Mouse (Mus musculus) T-helper 1 cell (primary cell): Measurements from ENCODE around the gene Hoxd8.

Experiments used
- in situ Hi-C: fragments of 300-600 bp; cut with MboI, MseI; formaldehyde crosslinking; loops from one replicate; pipeline ENCODE4 v1.15.1; 2025; ENCODE audit warnings: high pct_unique_total_duplicates

The Hoxd8 gene

GRCm38 (mm10) chr2:74746298-74746921 lies 42.0 kb downstream of the Hoxd8 start:
- in situ Hi-C loops: no loop called here

GRCm38 (mm10) chr2:74747006-74747405 lies 42.6 kb downstream of the Hoxd8 start:
- in situ Hi-C loops: no loop called here

DNA sequence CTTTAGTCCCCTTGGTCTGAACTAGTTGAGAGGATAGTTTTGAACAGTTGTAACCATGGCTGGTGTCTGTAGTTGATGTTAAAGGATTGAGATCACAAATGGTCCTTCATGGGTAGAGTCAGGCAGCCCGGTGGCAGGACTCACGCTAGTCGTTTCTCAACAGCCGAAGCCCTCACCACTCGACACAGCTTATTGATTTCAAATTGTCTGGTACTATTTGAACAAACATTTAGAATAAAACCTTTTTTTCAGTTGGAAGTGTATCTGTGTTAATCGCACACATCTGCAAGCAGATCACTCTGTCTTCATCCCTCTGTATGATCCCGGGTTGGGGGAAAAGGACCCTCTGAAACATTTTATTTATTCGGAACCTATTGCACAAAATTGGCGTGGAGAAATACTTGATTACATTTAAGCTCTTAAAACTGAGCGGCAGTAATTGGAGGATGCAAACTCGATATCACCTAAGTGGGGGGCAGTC lies 43.3 kb downstream of the Hoxd8 start:
- in situ Hi-C loops: no loop called here

DNA sequence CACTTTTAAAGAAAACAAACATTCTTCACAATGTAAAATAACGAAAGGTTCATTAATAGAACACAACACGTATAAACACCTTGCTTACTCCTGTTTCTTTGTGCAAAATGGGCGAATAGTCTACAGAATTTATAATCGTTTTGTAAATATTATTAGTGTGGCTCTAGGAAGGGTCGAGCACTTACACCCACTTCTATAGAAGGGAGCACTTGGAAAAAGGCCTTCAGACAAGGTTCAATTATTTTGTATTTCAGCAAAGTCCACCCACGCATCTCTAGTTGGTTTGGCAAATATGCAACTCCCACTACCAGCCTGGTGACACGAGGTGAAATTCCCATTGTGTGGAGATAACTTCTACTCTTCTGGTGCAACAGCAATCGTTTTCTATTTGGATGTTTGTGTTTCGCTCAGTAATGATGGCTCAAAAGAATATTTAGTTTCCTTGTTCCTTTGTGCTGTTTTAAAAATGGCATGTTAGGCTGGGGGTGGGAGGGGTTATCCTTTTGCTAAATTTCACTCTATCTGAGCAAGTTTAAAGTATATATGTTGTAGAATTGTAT lies 44.1 kb downstream of the Hoxd8 start:
- in situ Hi-C loops: no loop called here

GRCm38 (mm10) chr2:74749337-74750121 lies 45.1 kb downstream of the Hoxd8 start:
- in situ Hi-C loops: no loop called here

- in situ Hi-C loops: no loop called here
Measured at GRCm38 (mm10) chr2:74750731-74751250, 46.4 kb downstream of the Hoxd8 start.

DNA sequence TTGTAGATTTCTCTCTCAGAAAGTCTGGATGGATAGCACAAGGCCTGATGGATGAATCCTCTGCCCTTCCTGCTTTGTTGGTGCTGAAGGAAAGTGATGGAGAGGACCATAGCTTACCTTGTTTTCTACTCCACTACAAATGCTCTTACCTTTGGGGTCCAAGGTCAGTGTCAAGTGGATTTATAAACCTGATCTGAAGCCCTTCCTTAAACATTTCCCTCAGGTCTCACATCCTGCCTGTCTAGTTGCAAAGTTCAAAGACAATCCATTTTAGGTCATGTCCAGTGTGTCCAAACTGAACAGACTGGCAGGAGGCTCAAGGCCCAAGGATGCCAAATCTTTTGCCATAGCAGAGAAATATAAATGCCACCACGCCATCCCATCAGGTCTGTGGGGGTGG lies 47.4 kb downstream of the Hoxd8 start:
- in situ Hi-C loops: no loop called here

- in situ Hi-C loops: no loop called here
Measured at GRCm38 (mm10) chr2:74752431-74753174, 48.2 kb downstream of the Hoxd8 start.

- in situ Hi-C loops: no loop called here
Measured at GRCm38 (mm10) chr2:74753175-74753523, 48.7 kb downstream of the Hoxd8 start.

DNA sequence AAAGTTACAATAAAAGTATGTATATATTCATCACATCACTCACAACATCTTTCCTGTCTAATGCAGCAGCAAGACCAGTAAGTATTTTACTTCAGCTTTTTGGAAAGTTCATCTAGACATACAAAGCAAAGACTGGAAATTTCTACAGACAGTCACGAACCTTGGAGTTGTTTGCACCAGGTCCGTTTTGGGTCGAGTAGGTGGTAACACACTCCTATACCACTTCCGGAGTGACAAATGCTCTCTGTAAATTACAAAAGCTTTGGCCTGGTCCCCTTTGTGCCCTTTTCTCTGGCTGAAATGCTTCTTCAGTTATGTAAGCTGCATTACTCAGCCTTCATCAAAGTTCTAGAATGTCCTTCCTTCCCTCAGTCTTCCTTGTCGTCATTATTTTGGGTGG lies 49.3 kb downstream of the Hoxd8 start:
- in situ Hi-C loops: no loop called here
